ENCODE assay signal across 8 mouse cellular contexts in genomic region chr17:57335673-57336303, GRCm38 (mm10). TPM values are rescaled to one million over a fixed set of nuclear protein-coding genes. Genes with fewer than 3 reads are reported as not detected.
DNase-seq lines count a peak whose midpoint lies in the region; ATAC-seq and TF ChIP-seq lines count a peak whose summit lies in the region.

No protein-coding gene starts in this region.

- ATAC-seq in cerebellum, adult (ENCODE audit: insufficient number of reproducible peaks, low FRiP score, low TSS enrichment), result peak; percentile 84
- ATAC-seq in forebrain, embryonic 14.5 days, result peak; percentile 93
- ATAC-seq in liver, embryonic 16.5 days (ENCODE audit: low read depth), result peak; percentile 62
- peak; percentile 86 for ATAC-seq in neural tube, embryonic 13.5 days (ENCODE audit: low read depth)

- intact Hi-C loops in heart, postnatal 14 days (cut with DNase I), result loop anchor here (2.0 to 10.0 kb wide), 3 partner anchors 59 to 531 kb away; partner anchors contain the start of gene Alkbh7

- TF ChIP-seq POLR2A in ES-Bruce4 (IDR thresholded peaks at IDR 0.05; ENCODE audit: insufficient read depth, low read length), result no peak
- no peak for TF ChIP-seq POLR2A in testis, adult 2 months (IDR thresholded peaks at IDR 0.05; ENCODE audit: control insufficient read depth, low read depth, low read length)

- H3K9ac ChIP-seq in ES-Bruce4 (ENCODE audit: low read depth, poor library complexity, severe bottlenecking), result no peak overlapping the region
- no peak overlapping the region; the same call in 1 of the 2 replicates for H3K9ac ChIP-seq in forebrain, embryonic 14.5 days (ENCODE audit: low read length)
- no peak overlapping the region for H3K9ac ChIP-seq in liver, embryonic 16.5 days (ENCODE audit: low read depth, low read length)
- peak overlapping the region; percentile 26; the same call in 1 of the 2 replicates for H3K9ac ChIP-seq in neural tube, embryonic 13.5 days

- H3K4me2 ChIP-seq in forebrain, embryonic 14.5 days (ENCODE audit: low read length), result no peak overlapping the region
- H3K4me2 ChIP-seq in liver, embryonic 16.5 days (ENCODE audit: low read depth, low read length), result no peak overlapping the region
- H3K4me2 ChIP-seq in neural tube, embryonic 13.5 days, result 0 out of 2 replicates have a peak overlapping the region, but pooled peaks have one; percentile 11

- H3K4me3 ChIP-seq in ES-Bruce4 (ENCODE audit: low read depth, low read length), result no peak overlapping the region
- no peak overlapping the region for H3K4me3 ChIP-seq in forebrain, embryonic 14.5 days (ENCODE audit: low read depth, low read length)
- no peak overlapping the region for H3K4me3 ChIP-seq in liver, embryonic 16.5 days (ENCODE audit: low read depth, low read length)
- no peak overlapping the region for H3K4me3 ChIP-seq in neural tube, embryonic 13.5 days
- no peak overlapping the region for H3K4me3 ChIP-seq in testis, adult 2 months (ENCODE audit: control insufficient read depth, low read depth, low read length)

- H3K27ac ChIP-seq in ES-Bruce4 (ENCODE audit: insufficient read depth, low read length), result no peak overlapping the region
- H3K27ac ChIP-seq in forebrain, embryonic 14.5 days (ENCODE audit: low read depth, low read length), result no peak overlapping the region
- H3K27ac ChIP-seq in liver, embryonic 16.5 days (ENCODE audit: low read length), result no peak overlapping the region
- H3K27ac ChIP-seq in neural tube, embryonic 13.5 days (replicated peaks), result no peak overlapping the region
- H3K27ac ChIP-seq in testis, adult 2 months (ENCODE audit: control insufficient read depth, insufficient read depth, low read depth, low read length), result no peak overlapping the region

- H3K27me3 ChIP-seq in ES-Bruce4 (ENCODE audit: control insufficient read depth, insufficient read depth, low read length, poor library complexity, severe bottlenecking), result no peaks in the 10 kb centered on the region
- H3K27me3 ChIP-seq in forebrain, embryonic 14.5 days (replicated peaks; ENCODE audit: control insufficient read depth, insufficient read depth, low read length), result no peaks in the 10 kb centered on the region
- no peaks in the 10 kb centered on the region for H3K27me3 ChIP-seq in liver, embryonic 16.5 days (ENCODE audit: control insufficient read depth, insufficient read depth, low read depth, low read length)
- peaks cover 6% of the 10 kb centered on the region; the same call in 1 of the 2 replicates for H3K27me3 ChIP-seq in neural tube, embryonic 13.5 days
- H3K27me3 ChIP-seq in testis, adult 2 months (ENCODE audit: control insufficient read depth, insufficient read depth, low read length), result no peaks in the 10 kb centered on the region

- peak; percentile 59; the same call in 1 of the 2 replicates for TF ChIP-seq EP300 in ES-Bruce4 (IDR thresholded peaks at IDR 0.05; ENCODE audit: insufficient read depth, low read depth, low read length)

- H3K9me3 ChIP-seq in ES-Bruce4 (replicated peaks; ENCODE audit: control insufficient read depth, insufficient read depth, low read length, poor library complexity, severe bottlenecking), result no peaks in the 10 kb centered on the region
- no peaks in the 10 kb centered on the region for H3K9me3 ChIP-seq in forebrain, embryonic 14.5 days (replicated peaks; ENCODE audit: control insufficient read depth, low read length)
- H3K9me3 ChIP-seq in liver, embryonic 16.5 days (replicated peaks; ENCODE audit: control insufficient read depth, low read length), result no peaks in the 10 kb centered on the region
- H3K9me3 ChIP-seq in neural tube, embryonic 13.5 days, result no peaks in the 10 kb centered on the region

- WGBS in forebrain, embryonic 14.5 days, result 14% methylated on average over 11 of the region's 11 CpGs
- 7% methylated on average over 11 of the region's 11 CpGs for WGBS in large intestine, adult 2 months
- 7% methylated on average over 11 of the region's 11 CpGs for WGBS in liver, embryonic 16.5 days (ENCODE audit: insufficient replicate concordance)
- 9% methylated on average over 11 of the region's 11 CpGs for WGBS in neural tube, embryonic 13.5 days

- peak; percentile 93 for DNase-seq in forebrain, embryonic 14.5 days (ENCODE audit: low spot score)
- peak; percentile 89 to 93 for DNase-seq in heart, postnatal 14 days
- peak; percentile 75 for DNase-seq in large intestine, adult 2 months (ENCODE audit: low read depth, low spot score)

- H3K4me1 ChIP-seq in ES-Bruce4 (ENCODE audit: control insufficient read depth, insufficient read depth, low read length), result no peaks in the 10 kb centered on the region
- H3K4me1 ChIP-seq in forebrain, embryonic 14.5 days (ENCODE audit: control insufficient read depth, insufficient read depth, low read length), result no peaks in the 10 kb centered on the region
- no peaks in the 10 kb centered on the region; the same call in 1 of the 2 replicates for H3K4me1 ChIP-seq in liver, embryonic 16.5 days (ENCODE audit: control insufficient read depth, low read depth, low read length)
- H3K4me1 ChIP-seq in neural tube, embryonic 13.5 days (replicated peaks), result no peaks in the 10 kb centered on the region
- peaks cover 16% of the 10 kb centered on the region for H3K4me1 ChIP-seq in testis, adult 2 months (ENCODE audit: control insufficient read depth, insufficient read depth, low read length)

- no peaks in the 10 kb centered on the region for H3K36me3 ChIP-seq in ES-Bruce4 (ENCODE audit: control insufficient read depth, insufficient read depth, low read length, poor library complexity, severe bottlenecking)
- H3K36me3 ChIP-seq in forebrain, embryonic 14.5 days (ENCODE audit: control insufficient read depth, insufficient read depth, low read length), result no peaks in the 10 kb centered on the region
- no peaks in the 10 kb centered on the region for H3K36me3 ChIP-seq in liver, embryonic 16.5 days (ENCODE audit: control insufficient read depth, insufficient read depth)
- no peaks in the 10 kb centered on the region for H3K36me3 ChIP-seq in neural tube, embryonic 13.5 days
- H3K36me3 ChIP-seq in testis, adult 2 months (ENCODE audit: control insufficient read depth, insufficient read depth, low read length), result no peaks in the 10 kb centered on the region

- TF ChIP-seq CTCF in ES-Bruce4 (IDR thresholded peaks at IDR 0.05; ENCODE audit: low read depth, low read length), result peak; percentile 98
- peak; percentile 97 for TF ChIP-seq CTCF in testis, adult 2 months (IDR thresholded peaks at IDR 0.05; ENCODE audit: control insufficient read depth, insufficient read depth, insufficient replicate concordance, low read depth, low read length)

RNA-seq across cellular contexts. Expression of gene Adgre1, which starts 22.7 kb away (rescaled TPM):
- polyA plus RNA-seq in ES-Bruce4 (2011; ENCODE audit: insufficient read depth, insufficient read length, low read depth, missing spikeins), result not detected in 2 replicates
- 3.8 and 5.3 TPM in 2 replicates for polyA plus RNA-seq in forebrain, embryonic 14.5 days (2014; fragmentation: Nextera tagmentation; extraction: Ambion mirVana)
- 1 to 10 TPM; 8.2 to 8.3 TPM for total RNA-seq in heart, postnatal 14 days (2021)
- 5.3 and 10.5 TPM in 2 replicates for polyA plus RNA-seq in large intestine, adult 2 months (2012; rRNA removed)
- polyA plus RNA-seq in liver, embryonic 16.5 days (2015; fragmentation: Nextera tagmentation; extraction: Ambion mirVana), result 28.7 and 29.4 TPM in 2 replicates
- polyA plus RNA-seq in neural tube, embryonic 13.5 days (2015; fragmentation: Nextera tagmentation; extraction: Ambion mirVana), result 5.3 and 6.0 TPM in 2 replicates
- polyA plus RNA-seq in testis, adult 2 months (2012; rRNA removed), result 1.9 and 2.6 TPM in 2 replicates

RNA-seq across cellular contexts. Expression of gene Vav1, which starts 56.9 kb away (rescaled TPM):
- not detected in 2 replicates for polyA plus RNA-seq in ES-Bruce4 (2011; ENCODE audit: insufficient read depth, insufficient read length, low read depth, missing spikeins)
- polyA plus RNA-seq in forebrain, embryonic 14.5 days (2014; fragmentation: Nextera tagmentation; extraction: Ambion mirVana), result 0.95 and 1.2 TPM in 2 replicates
- 1 to 10 TPM; 2.2 to 5.5 TPM for total RNA-seq in heart, postnatal 14 days (2021)
- 8.8 and 9.4 TPM in 2 replicates for polyA plus RNA-seq in large intestine, adult 2 months (2012; rRNA removed)
- 13.7 and 14.4 TPM in 2 replicates for polyA plus RNA-seq in liver, embryonic 16.5 days (2015; fragmentation: Nextera tagmentation; extraction: Ambion mirVana)
- 1.5 and 1.8 TPM in 2 replicates for polyA plus RNA-seq in neural tube, embryonic 13.5 days (2015; fragmentation: Nextera tagmentation; extraction: Ambion mirVana)
- polyA plus RNA-seq in testis, adult 2 months (2012; rRNA removed), result 7.4 and 8.4 TPM in 2 replicates
